Mouse (Mus musculus) thymus, postnatal 4 days (tissue): ENCODE data around the gene Arid4b.
A peak's percentile ranks its signal among the peaks of the same experiment; 100 is the strongest.

Source experiments
- DNase-seq: peaks from one replicate; pipeline ENCODE4 v3.0.0; 2021

Arid4b gene

DNA sequence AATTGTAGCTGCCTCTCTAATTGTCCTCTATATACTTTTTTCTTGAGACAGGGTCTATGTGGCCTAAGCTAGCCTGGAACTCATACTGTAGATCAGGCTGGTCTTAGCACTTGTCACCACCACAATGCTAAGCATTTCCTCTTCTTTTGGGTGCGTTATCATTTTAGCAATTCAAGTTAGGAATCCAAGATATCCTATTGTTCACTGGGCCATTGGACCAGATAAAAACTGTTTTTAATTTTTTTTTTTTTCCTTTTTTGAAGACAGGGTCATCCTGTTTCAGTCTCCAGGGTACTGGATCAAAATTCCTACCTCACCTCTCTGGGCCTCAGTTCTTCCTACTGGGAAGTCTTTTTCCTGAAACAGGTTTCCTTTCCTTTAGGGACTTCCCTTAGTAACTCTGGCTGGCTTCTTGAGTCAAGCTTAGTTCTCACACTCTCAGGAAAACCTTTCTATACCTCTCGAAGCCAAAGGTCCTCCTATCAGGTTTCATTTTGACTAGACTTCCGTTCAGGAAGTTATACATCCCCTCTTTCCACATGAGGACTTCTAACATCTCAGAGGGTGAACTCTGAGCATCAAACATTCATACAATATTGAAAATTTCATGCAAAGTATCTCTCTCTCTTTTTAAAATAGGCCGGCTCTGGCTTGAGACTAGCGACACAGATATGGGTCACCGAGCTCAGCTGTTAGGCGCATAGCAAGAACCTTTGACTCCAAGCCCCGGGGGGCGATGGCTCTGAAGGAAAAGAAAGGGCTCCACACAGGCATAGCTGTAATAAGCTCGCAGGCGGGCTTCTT, 621 bp upstream of the Arid4b start:
- DNase-seq = no peak

DNA sequence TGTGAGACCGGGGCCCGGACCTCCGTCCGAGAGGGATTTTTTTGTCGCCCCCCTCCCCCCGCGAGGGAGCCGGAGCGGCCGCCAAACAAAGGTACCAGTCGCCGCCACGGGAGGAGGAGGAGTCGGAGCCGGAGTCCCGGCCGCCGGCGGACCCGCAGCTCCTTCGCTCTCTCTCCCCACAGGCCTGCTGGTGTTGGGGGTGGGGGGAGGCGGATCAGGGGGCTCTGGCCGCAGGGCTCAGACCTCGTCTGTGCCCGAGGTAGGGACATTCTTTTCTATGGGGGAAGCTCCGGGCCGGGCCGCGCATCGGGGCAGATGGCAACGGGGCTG, 875 bp downstream of the Arid4b start:
- no peak for DNase-seq

DNA sequence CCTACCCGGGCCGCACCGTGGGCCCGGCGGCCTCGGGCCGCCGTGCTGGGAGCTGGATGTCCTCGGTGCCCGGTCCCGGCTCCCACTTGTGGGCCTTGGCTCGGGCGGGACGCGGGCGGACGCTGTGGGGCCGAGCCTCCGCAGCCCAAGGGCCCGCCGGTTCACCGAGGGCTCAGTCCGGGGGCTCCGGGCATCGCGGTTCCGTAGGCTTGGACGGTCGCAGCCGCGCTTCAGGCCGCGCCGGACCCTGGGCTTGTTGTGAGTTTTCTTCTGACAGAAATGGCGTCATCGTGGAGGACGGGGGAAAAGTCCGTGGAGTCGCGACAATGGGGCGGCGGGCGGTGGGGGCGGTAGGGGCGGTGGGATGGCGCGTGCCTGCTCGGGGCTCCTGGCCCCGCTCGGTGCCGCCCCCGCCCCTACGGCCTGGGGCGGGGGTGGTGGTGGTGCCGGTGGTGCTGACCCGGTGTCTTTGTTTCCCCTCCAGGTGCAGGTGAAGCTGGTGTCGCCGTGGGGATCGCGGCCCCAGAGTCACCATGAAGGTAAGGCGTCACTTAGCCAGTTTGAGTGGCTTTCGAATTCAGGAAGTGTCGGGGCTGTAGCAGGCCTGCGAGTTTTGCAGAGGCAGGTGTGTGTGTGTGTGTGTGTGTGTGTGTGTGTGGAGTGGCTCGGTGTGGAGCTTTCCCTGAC, 1.5 kb downstream of the Arid4b start:
- peak; percentile 73 for DNase-seq

DNA sequence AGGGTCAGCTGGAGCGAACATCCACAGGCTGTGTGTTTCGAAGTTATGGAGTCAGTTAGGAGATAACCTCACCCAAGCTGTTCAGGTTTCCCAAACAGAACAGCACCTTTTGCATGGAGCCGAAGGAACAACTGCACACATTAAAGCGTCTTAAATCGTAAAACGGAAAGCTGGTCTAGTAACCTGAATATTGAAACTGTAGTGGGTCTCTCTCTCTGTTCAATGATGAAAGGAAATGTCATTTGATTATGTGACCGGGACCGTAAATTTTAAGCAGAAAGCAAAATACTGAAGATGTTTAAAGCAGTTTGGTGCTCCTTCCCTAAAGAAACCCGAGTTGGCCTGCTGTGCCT, 2.0 kb downstream of the Arid4b start:
- DNase-seq = no peak

DNA sequence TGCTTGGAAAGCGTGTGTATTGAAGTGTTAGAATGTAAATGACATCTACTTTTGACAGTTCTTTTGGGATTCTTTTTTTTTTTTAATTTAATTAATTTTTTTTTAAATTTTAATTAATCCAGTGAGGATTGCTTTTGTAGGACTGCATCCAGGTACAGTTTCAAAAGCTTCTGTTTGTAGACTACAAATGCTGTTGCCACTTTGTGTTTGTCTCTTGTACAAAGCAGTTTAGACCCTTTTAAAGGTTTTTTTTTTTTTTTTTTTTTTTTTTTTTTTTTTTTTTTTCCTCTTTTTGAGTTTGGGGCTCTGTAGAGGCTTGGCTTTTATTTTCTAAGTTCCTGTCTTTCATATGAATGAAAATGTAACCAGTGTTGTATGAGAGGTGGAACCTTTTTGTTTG, 2.7 kb downstream of the Arid4b start:
- no peak for DNase-seq

DNA sequence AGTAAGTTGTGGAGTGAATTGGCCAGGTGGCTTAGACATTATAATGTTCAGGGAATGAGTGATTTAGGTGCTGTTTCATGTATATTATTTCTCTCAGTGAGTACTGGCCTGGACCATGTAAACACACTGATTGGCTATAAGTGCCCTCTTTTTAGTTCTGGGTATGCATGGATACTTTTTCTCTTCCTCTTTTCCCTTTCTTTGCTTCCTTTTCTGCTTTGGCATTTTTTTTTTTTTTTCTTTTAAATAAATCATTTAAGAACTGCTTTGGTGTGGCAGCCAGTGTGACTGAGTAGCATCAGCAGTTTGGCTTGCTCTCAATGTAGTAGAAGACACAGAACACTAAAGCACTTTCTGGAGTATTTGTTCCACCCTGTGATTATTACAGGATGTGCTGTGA, 5.0 kb downstream of the Arid4b start:
- no peak for DNase-seq

DNA sequence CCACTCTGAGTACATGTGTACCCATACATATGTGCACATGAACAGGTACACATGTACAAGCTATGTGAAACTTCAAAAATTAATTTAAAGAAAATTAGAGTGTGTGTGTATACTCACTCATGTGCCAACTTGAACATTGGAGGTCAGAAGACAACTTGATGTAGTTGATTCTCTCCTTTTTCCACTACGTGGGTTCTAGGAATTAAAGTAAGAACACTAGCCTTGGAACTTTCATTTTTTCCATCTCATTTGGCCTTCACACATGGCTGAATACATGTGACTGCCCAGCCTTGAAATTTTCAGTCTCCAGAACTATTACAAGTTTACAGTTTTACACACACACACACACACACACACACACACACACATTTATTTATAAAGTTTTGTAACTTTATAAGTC, 6.3 kb downstream of the Arid4b start:
- DNase-seq = no peak

DNA sequence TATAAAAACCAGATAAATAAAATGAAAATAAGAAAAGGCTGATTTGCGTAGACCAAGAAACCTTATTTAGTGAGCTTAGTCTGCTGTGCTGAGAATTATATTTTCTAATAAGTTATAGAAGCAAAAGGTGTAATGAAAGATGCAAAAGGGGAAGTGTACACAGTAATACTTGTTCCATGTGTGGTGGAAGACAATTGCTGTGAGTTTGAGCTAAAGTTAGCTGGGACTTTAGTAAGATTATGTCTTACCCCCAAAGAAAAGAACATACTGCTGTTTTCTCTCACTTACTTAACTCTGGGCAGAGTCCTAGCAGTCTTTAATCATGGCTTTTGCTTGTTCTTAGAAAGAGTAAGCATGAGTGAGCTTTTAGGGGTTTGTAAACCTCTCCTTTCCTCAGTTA, 11.3 kb downstream of the Arid4b start:
- no peak for DNase-seq

DNA sequence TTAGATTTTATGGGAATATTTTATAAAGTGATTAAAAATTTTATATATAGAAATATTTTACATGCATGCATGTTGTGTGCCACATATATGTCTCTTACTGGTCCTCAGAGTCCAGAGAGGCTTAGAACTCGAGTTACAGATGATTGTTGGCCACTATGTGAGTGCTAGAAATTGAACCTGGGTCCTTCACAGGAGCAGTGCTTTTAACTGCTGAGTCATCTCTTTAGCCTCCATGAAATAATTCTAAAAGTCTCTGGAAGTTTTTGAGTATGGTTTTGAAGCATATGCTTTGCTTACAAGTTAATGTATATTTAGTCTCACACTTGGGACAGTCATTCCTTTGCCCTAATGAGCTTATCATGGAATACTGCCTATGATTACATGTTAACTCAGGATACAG, 12.3 kb downstream of the Arid4b start:
- no peak for DNase-seq

DNA sequence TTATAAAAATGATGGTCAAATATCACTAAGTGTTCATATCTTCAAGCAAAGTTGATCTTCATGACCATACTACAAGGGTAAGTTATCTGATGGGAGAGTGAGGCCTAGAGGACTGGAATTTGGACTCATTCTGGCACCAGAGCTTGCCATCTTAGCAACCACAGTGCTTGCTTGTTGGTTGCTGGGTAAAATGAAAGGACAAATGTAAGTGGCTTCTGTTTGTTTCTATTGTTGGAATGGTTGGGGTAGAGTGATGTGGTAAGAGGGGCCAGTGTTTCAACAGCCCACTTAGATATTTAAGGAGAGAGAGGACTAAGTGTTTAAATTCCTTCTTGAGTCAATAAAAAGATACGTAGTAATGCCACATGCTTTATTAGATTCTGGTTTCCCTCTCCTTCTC, 25.6 kb downstream of the Arid4b start:
- no peak for DNase-seq

DNA sequence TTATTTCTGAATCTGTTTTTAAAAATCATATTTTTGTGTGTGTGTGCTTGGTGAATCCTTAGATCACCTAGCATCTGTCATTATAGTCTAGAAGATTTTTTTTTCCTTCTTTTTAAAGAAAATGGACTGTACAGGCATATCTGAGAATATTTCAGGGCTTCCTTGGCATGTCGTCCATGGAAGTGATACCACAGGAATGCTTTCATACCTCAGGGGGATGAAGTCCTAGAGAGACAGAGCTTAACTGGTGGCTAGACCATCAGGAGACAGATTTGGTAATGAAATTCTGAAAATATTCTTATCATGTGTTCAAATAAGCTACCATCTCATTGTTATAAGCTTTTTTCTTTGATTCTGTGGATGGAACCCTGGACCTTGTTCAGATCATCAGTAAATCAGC, 40.0 kb downstream of the Arid4b start:
- no peak for DNase-seq

DNA sequence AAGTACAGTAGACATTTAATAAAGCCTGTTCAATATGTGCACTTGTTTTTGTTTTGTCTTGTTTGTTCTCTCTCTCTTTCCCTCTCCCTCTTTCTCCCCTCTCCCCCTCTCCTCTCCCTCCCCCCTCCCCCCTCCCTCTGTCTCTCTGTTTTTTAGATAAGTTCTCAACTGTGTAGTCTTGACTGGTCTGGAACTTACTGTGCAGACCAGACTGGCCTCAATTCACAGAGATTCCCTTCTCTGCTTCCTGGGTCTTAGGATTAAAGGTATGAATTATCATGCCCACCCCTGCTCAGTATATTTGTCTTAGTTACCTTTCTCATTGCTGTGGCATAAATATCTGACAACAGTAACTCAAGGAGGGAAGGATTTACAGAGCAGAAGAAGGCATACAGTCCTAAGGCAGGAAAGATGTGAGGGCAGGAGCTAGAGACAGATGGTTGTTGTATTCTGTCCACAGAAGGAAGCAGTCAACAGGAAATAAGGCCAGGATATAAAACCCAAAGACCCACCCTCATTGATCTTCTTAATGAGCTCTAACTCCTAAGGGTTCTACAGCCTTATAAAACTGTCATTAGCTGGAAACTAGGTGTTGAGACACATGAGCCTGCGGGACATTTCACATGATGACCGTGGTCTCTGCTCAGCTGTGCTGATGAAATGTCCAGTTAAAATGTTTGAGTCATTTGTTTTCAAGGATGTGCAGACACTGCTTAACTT, 47.3 kb downstream of the Arid4b start:
- no peak for DNase-seq

DNA sequence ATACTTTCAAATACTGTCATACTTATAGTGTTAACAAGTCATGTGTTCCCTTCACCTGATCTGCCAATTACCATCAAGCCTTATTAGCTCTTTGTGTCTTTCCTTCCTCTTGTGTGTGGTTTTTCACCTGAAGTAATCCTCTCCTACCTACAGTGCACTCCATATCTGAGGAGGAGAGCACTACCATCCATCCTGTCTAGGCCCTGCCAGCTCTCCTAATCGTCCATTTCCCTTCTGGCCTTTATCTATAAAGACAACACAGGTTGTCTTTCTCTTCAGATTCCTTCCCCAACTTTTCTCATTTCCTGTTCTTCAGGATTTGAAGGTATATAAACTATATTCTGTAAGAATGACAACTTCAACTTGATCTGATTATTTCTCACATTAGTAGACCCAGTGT, 48.1 kb downstream of the Arid4b start:
- no peak for DNase-seq

DNA sequence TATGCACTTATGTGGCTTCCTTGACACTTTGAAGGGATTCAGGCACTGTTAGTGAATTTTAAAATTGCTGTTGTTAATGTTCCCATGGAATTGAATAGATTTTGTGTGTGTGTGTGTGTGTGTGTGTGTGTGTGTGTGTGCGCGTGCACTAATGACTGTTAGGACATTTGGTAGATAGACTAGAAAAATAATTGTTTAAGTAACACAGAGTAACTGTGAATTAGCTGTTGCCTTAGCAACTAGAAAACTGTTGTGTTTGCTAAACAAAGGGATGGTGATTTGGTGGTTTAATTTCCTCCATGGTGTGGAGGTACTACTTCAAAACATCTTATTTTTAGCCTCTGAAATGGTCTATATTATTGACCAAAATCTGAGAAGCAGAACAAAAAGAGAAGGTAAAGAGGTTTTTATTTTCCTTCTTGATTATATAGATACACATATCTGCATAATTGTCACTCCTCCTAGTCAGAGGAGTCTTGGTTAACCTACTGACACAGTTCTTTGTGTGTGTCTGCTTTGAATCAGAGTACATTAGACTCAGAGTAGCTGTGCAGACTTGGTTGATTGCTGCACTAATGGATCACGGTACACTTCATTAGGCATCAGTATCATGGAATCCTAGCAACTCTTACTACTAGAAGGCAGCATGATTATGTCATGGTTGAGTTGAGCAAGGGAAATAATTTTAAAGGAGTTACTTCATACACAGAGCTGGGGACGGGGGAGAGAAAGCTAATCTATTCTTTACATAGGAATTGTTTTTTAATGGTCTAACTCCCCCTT, 50.9 kb downstream of the Arid4b start:
- no peak for DNase-seq

DNA sequence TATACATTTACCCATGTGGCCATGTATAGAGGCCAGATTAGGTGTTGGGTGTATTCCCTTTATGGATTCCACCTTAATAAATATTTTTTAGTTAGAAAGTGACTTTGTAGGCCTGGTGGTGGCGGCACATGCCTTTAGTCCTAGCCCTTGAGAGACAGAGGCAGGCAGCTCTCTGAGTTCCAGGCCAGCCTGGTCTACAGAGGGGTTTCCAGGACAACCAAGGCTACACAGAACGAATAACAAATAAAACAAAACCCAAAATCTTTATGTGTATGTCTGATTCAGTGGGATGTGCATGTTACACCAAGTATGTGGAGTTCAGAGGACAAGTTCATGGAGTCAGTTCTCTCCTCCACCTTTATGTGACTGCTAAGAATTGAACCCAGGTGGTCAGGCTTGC, 52.8 kb downstream of the Arid4b start:
- DNase-seq = no peak

DNA sequence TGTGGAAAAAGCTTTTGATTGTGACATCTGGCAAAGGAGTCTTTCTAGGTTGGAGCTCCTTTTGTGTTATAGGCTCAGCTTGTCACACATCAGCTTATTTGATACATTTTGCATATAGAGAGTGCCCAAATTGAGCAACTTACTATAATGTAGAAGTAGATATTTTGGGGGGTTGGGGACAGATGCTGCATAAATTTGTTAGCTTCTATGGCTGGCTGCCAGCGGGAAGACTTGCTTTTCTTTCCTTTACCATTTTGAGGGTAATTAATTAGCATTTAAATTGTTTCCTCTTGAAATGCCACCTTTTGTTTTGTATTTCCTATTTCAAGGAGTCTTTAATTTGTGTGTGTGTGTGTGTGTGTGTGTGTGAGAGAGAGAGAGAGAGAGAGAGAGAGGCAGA, 68.6 kb downstream of the Arid4b start:
- no peak for DNase-seq

DNA sequence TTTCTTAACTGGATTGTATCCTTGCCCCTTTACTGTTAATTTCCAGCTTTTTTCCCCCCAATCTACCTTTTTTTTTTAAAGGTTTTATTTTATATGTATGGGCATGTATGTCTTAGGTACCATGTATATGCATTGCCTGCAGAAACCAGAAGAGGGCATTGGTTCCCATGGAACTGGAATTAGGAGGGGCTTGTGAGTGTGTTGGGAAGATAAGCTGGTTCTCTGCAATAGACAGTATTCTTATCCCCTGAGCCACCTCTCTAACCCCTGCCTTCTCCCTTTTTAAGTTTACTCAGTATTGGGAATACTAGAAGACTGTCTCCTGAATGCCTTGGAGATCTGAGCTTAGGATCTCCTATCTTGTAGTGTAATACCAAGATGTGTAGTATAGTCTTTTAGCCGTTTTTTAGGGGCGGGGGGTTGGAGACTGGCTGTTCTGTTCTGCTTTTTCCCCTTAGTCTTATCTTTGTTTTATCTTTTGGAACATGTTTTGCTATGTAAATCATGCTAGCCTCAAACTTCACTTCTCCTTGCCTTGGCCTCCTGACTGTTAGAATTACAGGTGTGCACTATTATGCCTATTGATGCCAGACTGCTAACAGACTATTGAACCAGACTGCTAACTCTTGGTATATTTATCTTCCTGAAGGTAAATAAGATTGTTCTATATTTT, 79.4 kb downstream of the Arid4b start:
- DNase-seq = no peak

DNA sequence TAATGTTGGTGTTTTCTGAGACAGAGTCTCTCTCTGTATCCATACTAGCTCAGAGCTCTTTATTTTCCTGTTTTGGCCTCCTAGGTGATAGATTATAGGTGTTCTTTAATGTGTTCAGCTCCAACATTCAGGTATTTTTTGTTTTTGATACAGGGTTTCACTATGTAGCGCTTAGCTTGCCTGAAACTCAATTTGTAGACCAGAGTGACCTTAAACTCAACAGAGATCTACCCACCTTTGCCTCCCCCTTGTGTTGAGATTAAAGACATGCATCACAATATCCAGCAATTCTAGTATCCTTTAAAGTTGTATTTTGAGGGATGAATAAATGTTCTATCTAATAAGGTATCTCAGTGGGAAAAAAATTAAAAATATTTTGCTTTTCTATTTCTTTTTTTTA, 115.0 kb downstream of the Arid4b start:
- no peak for DNase-seq

DNA sequence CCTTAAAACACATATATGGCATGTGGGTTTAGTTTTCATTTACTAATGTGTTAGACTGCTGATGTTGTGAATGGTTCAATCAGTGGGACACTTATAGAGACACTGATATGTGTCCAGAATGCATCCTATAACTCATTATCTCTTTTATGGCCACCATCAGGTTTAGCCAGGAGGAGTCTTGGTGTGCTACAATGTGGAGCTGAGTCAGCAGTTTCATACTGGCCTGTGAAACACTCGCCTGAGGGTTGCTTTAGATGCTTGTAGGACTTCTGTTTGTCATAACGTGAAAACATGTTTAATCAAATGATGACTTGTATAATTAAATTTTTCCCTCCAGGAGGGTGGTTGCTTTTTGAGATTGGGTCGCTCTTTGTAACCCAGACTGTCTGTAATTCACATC, 116.6 kb downstream of the Arid4b start:
- DNase-seq = no peak

DNA sequence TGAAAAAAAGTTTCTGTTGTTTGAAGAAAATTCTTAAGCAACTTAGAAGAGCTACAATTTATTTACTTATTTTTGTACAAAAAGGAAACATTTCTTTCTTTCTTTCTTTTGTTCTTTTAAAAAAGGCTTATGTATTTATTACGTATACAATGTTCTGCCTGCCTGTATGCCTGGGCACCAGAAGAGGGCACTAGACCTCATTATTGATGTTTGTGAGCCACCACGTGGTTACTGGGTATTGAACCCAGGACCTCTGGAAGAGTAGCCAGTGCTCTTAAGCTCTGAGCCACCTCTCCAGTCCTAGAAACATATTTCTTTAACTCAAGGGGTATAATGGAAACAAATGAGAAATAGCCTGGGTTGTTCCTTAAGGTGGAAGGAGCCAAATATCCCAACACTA, 182.9 kb downstream of the Arid4b start:
- DNase-seq = no peak
